Mouse (Mus musculus) cortical plate, adult 2 months (tissue): ENCODE measurements around the gene Mamdc4.

Source experiments
- CTCF ChIP-seq: fragments of 200-500 bp; IDR thresholded peaks from 2 replicates; pipeline ENCODE4 v1.5.1; 2011; ENCODE audit warnings: mild to moderate bottlenecking, control low read depth, low read length; ENCODE audit not compliant: insufficient read depth; ENCODE audit errors: extremely low read depth
- POLR2A ChIP-seq: fragments of 200-500 bp; IDR thresholded peaks from 2 replicates; pipeline ENCODE4 v1.6.1; 2011; ENCODE audit warnings: mild to moderate bottlenecking, low read length, control low read depth; ENCODE audit not compliant: insufficient read depth; ENCODE audit errors: extremely low read depth

- no peak for TF ChIP-seq CTCF
- no peak for TF ChIP-seq POLR2A
These were observed 5.3 kb downstream of the Mamdc4 start for GRCm38 (mm10) chr2:25569323-25569722.
